Mouse (Mus musculus) hindbrain, embryonic 13.5 days (tissue): ENCODE results near the gene Fgf12. TPM values are rescaled to one million over a fixed set of nuclear protein-coding genes. Genes with fewer than 3 reads are reported as not detected.

Experiments used
- ATAC-seq: fragments of 200-750 bp; cut with Nextera tagmentation; 2 replicates; pipeline ENCODE4 v1.8.0; 2017; ENCODE audit warnings: moderate TSS enrichment; ENCODE audit not compliant: low FRiP score
- H3K27ac ChIP-seq: fragments of 300-500 bp; sonication (generic); 2 replicates; pipeline ENCODE4 v1.5.1; 2015; ENCODE audit warnings: inconsistent platforms, mild to moderate bottlenecking, moderate library complexity
- H3K27me3 ChIP-seq: fragments of 300-500 bp; sonication (generic); 2 replicates; pipeline ENCODE4 v1.6.1; 2015; ENCODE audit warnings: mild to moderate bottlenecking, inconsistent platforms
- H3K36me3 ChIP-seq: fragments of 300-500 bp; sonication (generic); 2 replicates; pipeline ENCODE4 v1.6.1; 2015; ENCODE audit warnings: mild to moderate bottlenecking, inconsistent platforms
- H3K4me1 ChIP-seq: fragments of 300-500 bp; sonication (generic); replicated peaks from 2 replicates; pipeline ENCODE4 v1.6.1; 2015; ENCODE audit warnings: inconsistent platforms
- H3K4me2 ChIP-seq: fragments of 300-500 bp; sonication (generic); 2 replicates; pipeline ENCODE4 v1.6.1; 2015; ENCODE audit warnings: inconsistent platforms, mild to moderate bottlenecking, moderate library complexity
- H3K4me3 ChIP-seq: fragments of 300-500 bp; sonication (generic); 2 replicates; pipeline ENCODE4 v1.5.1; 2015; ENCODE audit warnings: mild to moderate bottlenecking, inconsistent platforms
- H3K9ac ChIP-seq: fragments of 300-500 bp; sonication (generic); 2 replicates; pipeline ENCODE4 v1.6.1; 2015; ENCODE audit warnings: mild to moderate bottlenecking, inconsistent platforms
- H3K9me3 ChIP-seq: fragments of 300-500 bp; sonication (generic); 2 replicates; pipeline ENCODE4 v1.6.1; 2016; ENCODE audit warnings: inconsistent platforms
- WGBS: fragments of 180-500 bp; shearing (Covaris S2); methylation state at CpG from one replicate; pipeline ENCODE4 v1.1.7; 2015; 5-methylcytosine and 5-hydroxymethylcytosine counted together
- microRNA counts: library from miRNA; unstranded; fragments of <30 nt; microRNA quantifications from one replicate; lab custom pipeline; 2016
- microRNA-seq: library from miRNA; unstranded; fragments of <30 nt; microRNA quantifications from one replicate; pipeline ENCODE4, GENCODE M21; 2016
- polyA plus RNA-seq: library from polyadenylated mRNA; unstranded; fragments of >200 nt; fragmentation: Nextera tagmentation; extraction: Ambion mirVana; gene quantifications from 2 replicates; pipeline ENCODE4 v1.2.1, GENCODE M21; 2015

Fgf12 gene
- polyA plus RNA-seq, 1 experiment from 2014 or later, result 26.3 TPM

- Histone ChIP-seq H3K27me3 (no peaks in the 10 kb centered on the region), H3K9me3 (no peaks in the 10 kb centered on the region), H3K4me3 (no peak overlapping the region), H3K27ac (no peak overlapping the region), H3K4me2 (no peak overlapping the region), H3K36me3 (no peaks in the 10 kb centered on the region), H3K9ac (no peak overlapping the region), H3K4me1 (peaks cover 7% of the 10 kb centered on the region)
- WGBS, result 88% methylated on average over 3 of the region's 3 CpGs
- ATAC-seq, result no peak
Observed at GRCm38 (mm10) chr16:28242867-28243649, 509.8 kb downstream of the Fgf12 start.

- Histone ChIP-seq H3K4me1 (peaks cover 8% of the 10 kb centered on the region), H3K4me2 (no peak overlapping the region), H3K27me3 (no peaks in the 10 kb centered on the region), H3K36me3 (no peaks in the 10 kb centered on the region), H3K27ac (no peak overlapping the region), H3K9me3 (no peaks in the 10 kb centered on the region), H3K9ac (no peak overlapping the region), H3K4me3 (no peak overlapping the region)
- WGBS, result 90% methylated on average over 4 of the region's 4 CpGs
- ATAC-seq, result no peak
Observed at GRCm38 (mm10) chr16:28239382-28239781, 513.5 kb downstream of the Fgf12 start.

GRCm38 (mm10) chr16:28238019-28238868 is 514.6 kb downstream of the Fgf12 start:
- peak; percentile 46; the same call in 1 of the 2 replicates for ATAC-seq
- H3K36me3 ChIP-seq, result no peaks in the 10 kb centered on the region
- H3K4me3 ChIP-seq, result no peak overlapping the region
- H3K9ac ChIP-seq, result no peak overlapping the region
- H3K4me1 ChIP-seq, result peaks cover 8% of the 10 kb centered on the region
- H3K9me3 ChIP-seq, result no peaks in the 10 kb centered on the region
- H3K27ac ChIP-seq, result peak overlapping the region; percentile 40
- no peak overlapping the region for H3K4me2 ChIP-seq
- H3K27me3 ChIP-seq, result no peaks in the 10 kb centered on the region
- 69% methylated on average over 13 of the region's 13 CpGs for WGBS

GRCm38 (mm10) chr16:28215930-28216329 is 536.9 kb downstream of the Fgf12 start:
- Histone ChIP-seq H3K4me1 (no peaks in the 10 kb centered on the region), H3K27me3 (no peaks in the 10 kb centered on the region), H3K4me2 (no peak overlapping the region), H3K27ac (no peak overlapping the region), H3K36me3 (no peaks in the 10 kb centered on the region), H3K9me3 (no peaks in the 10 kb centered on the region), H3K9ac (no peak overlapping the region), H3K4me3 (no peak overlapping the region)
- 87% methylated on average over 5 of the region's 5 CpGs for WGBS
- ATAC-seq, result no peak

- no peak overlapping the region for H3K9ac ChIP-seq
- no peaks in the 10 kb centered on the region for H3K27me3 ChIP-seq
- no peak overlapping the region for H3K27ac ChIP-seq
- no peaks in the 10 kb centered on the region for H3K36me3 ChIP-seq
- no peak overlapping the region for H3K4me2 ChIP-seq
- ATAC-seq, result no peak
- no peaks in the 10 kb centered on the region for H3K9me3 ChIP-seq
- no peaks in the 10 kb centered on the region for H3K4me1 ChIP-seq
- no peak overlapping the region for H3K4me3 ChIP-seq
- 76% methylated on average over 1 of the region's 1 CpGs for WGBS
Observed at GRCm38 (mm10) chr16:28212411-28212810, 540.5 kb downstream of the Fgf12 start.

- no peaks in the 10 kb centered on the region for H3K9me3 ChIP-seq
- no peak for ATAC-seq
- H3K27me3 ChIP-seq, result no peaks in the 10 kb centered on the region
- H3K4me3 ChIP-seq, result no peak overlapping the region
- H3K4me2 ChIP-seq, result no peak overlapping the region
- no peaks in the 10 kb centered on the region for H3K36me3 ChIP-seq
- no peak overlapping the region for H3K27ac ChIP-seq
- no peak overlapping the region for H3K9ac ChIP-seq
- no peaks in the 10 kb centered on the region for H3K4me1 ChIP-seq
- WGBS, result 95% methylated on average over 2 of the region's 2 CpGs
Observed at GRCm38 (mm10) chr16:28156443-28156842, 596.4 kb downstream of the Fgf12 start.

GRCm38 (mm10) chr16:28140972-28141371 is 611.9 kb downstream of the Fgf12 start:
- Histone ChIP-seq H3K9ac (no peak overlapping the region), H3K9me3 (no peaks in the 10 kb centered on the region), H3K4me2 (no peak overlapping the region), H3K27ac (no peak overlapping the region), H3K36me3 (no peaks in the 10 kb centered on the region), H3K4me3 (no peak overlapping the region), H3K27me3 (no peaks in the 10 kb centered on the region), H3K4me1 (no peaks in the 10 kb centered on the region)
- ATAC-seq, result no peak
- WGBS, result 85% methylated on average over 3 of the region's 3 CpGs

GRCm38 (mm10) chr16:28127006-28127405 is 625.9 kb downstream of the Fgf12 start:
- 84% methylated on average over 2 of the region's 2 CpGs for WGBS
- Histone ChIP-seq H3K4me2 (no peak overlapping the region), H3K36me3 (no peaks in the 10 kb centered on the region), H3K27me3 (no peaks in the 10 kb centered on the region), H3K9me3 (no peaks in the 10 kb centered on the region), H3K4me3 (no peak overlapping the region), H3K9ac (no peak overlapping the region), H3K27ac (no peak overlapping the region), H3K4me1 (no peaks in the 10 kb centered on the region)
- ATAC-seq, result no peak

MicroRNAs within 50 kb of the gene (microRNA counts, 519-probe panel; counts per million panel counts)
- 51.3 counts per million for microRNA mmu-miR-690 (lab: Ali Mortazavi, UCI)

Small RNA genes within 50 kb of the gene (microRNA-seq; reads per million reads assigned to microRNA genes)
- not detected for gene Mir690

Other genes with a start within 250 kb of the Fgf12 start
- 11.1 and 12.7 TPM in 2 replicates for gene Mb21d2, start 176.6 kb upstream of the Fgf12 start, polyA plus RNA-seq